Mouse (Mus musculus) frontal cortex, postnatal 14 days (tissue): ENCODE results near the gene Trim12a.
"Not testable (repeated sequence)": the region's sequence is repeated elsewhere in the genome, so short reads cannot be mapped to it uniquely, and the experiment has no call there.

Experiments used
- DNase-seq, 2 experiments: peaks; one replicate each; pipeline ENCODE4 v3.0.0; 2022; ENCODE audit warnings: low spot score in 2 of 2

The Trim12a gene

GRCm38 (mm10) chr7:104315369-104316080, at the start of gene Trim12a:
Gene Trim12a (minus strand): TSS chr7:104315466.
- not testable (repeated sequence) for DNase-seq

GRCm38 (mm10) chr7:104353600-104353967, 38.3 kb upstream of the Trim12a start:
- DNase-seq, result no peak

DNA sequence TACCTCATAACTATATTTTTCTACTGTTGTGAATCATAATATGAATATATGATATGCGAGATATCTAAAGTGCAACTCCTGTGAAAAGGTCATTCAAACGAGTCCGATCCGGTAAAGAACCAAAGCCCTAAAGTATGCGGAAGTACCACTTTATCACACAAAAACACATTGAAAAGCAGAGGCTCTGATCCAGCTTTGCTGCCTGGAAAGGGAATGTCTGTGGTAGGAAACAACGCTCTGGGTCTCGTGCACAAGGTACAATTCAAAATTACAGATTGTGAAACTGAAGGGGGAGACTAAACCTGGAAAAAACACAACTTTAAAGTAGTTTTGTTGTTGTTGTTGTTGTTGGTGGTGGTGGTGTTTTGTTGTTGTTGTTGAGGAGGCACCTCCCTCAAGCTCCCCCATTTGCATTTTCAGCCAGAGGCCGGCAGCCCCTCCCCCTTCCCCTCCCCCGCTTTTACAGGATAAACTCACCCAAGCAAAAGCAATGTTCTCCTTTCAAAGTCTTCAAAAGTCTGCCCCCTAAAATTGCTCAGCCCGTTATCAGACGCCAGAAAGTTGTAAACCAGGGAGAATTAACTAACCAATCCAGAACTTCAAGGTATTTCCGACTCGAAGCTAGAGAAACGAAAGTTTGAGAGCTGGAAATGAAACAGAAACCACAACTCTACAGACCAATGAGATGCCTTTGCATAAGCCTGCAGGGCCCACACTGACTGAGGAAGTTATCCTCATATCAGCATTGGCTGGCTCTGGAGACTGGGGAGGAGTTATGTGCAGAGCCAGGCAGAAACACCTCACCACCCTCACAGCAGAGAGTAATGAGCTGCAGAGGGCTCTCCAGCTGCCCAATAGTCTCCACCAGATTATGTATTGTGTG, 37.7 kb upstream of the Trim12a start, which contains the start of gene Trim12c:
Trim12c (minus strand) TSS at position 646 of the 883 bp plus-strand sequence.
- DNase-seq, result peak in 1 of 2 experiments; percentile 6

- not testable (repeated sequence) for DNase-seq
These were observed 32.8 kb upstream of the Trim12a start for GRCm38 (mm10) chr7:104348043-104348442.

- not testable (repeated sequence) for DNase-seq
These were observed 25.5 kb upstream of the Trim12a start for GRCm38 (mm10) chr7:104340744-104341143.

DNA sequence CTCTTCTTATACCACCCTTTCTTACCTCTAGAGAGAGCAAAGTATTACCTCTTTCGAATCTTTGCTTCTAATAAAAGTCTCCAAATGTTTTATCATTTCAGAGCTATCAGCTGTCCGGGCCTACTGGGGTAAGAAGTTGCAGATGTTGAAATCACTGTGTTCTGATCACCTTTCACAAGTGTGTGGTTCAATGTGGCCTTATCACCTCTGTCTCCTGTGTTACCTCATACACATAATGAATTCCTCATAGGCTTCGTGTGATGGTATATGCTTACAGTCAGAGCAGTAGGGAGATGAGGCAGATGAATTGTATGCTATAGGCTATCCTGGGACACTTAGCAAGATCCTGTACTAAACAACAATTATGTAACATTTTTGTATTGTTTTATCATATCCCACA, 20.3 kb upstream of the Trim12a start:
- DNase-seq, result not testable (repeated sequence)

DNA sequence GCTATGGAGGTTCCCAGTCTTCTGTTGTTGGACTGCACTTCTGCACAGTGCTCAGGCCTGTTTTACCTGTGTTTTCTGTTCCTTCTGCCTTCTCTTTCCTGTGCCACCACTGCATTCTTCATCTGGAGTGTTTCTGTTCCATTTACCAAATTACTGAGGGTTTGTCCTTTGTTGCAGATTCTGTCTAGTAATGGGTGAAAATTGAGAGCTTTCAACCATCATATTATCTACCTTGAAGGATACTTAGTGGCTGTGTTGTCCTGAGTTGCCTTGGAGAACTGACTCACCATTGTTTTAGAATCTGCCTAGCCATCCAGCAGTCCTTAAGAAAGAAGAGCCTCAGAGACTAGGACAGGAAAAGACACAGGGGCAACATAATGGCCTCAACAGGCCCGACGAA, 13.9 kb upstream of the Trim12a start, which contains the start of gene Trim34b:
Trim34b (plus strand) TSS at position 301 of the 400 bp plus-strand sequence.
- not testable (repeated sequence) for DNase-seq

- no peak for DNase-seq
These were observed 6.8 kb upstream of the Trim12a start for GRCm38 (mm10) chr7:104322028-104322427.

DNA sequence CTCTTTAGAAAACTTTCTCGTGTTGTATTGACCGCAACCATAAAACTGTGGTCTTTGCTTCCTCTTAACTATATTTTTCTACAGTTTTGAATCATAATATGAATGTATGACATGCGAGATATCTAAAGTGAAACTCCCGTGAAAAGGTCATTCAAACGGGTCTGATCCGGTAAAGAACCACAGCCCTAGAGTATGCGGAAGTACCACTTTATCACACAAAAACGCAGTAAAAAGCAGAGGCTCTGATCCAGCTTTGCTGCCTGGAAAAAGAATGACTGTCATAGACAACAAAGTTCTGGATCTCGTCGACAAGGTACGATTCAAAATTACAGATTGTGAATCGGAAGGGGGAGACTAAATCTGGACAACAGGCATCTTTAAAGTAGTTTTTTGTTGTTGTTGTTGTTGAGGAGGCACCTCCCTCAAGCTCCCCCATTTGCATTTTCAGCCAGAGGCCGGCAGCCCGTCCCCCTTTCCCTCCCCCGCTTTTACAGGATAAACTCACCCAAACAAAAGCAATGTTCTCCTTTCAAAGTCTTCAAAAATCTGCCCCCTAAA, 391 bp downstream of the Trim12a start:
- no peak for DNase-seq

GRCm38 (mm10) chr7:104291638-104292400, 23.4 kb downstream of the Trim12a start:
- no peak for DNase-seq

GRCm38 (mm10) chr7:104290641-104291040, 24.6 kb downstream of the Trim12a start:
- no peak for DNase-seq

DNA sequence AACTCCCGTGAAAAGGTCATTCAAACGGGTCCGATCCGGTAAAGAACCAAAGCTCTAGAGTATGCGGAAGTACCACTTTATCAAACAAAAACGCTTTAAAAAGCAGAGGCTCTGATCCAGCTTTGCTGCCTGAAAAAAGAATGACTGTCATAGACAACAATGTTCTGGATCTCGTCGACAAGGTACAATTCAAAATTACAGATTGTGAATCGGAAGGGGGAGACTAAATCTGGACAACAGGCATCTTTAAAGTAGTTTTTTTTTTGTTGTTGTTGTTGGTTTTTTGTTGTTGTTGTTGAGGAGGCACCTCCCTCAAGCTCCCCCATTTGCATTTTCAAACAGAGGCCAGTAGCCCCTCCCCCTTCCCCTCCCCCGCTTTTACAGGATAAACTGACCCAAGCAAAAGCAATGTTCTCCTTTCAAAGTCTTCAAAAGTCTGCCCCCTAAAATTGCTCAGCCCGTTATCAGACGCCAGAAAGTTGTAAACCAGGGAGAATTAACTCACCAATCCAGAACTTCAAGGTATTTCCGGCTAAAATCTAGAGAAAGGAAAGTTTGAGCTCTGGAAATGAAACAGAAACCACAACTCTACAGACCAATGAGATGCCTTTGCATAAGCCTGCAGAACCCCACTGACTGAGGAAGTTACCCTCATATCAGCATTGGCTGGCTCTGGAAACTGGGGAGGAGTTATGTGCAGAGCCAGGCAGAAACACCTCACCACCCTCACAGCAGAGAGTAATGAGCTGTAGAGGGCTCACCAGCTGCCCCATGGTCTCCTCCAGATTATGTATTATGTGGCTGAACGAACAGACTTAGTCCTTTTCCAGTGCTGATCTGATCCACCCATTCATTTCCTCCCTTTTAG, 27.5 kb downstream of the Trim12a start, which contains the start of gene Trim5:
Trim5 (minus strand) TSS at position 519 of the 868 bp plus-strand sequence.
- DNase-seq, result not testable (repeated sequence)

GRCm38 (mm10) chr7:104279361-104279760, 35.9 kb downstream of the Trim12a start:
- DNase-seq, result not testable (repeated sequence)

GRCm38 (mm10) chr7:104265335-104265734, 49.9 kb downstream of the Trim12a start:
- not testable (repeated sequence) for DNase-seq

GRCm38 (mm10) chr7:104260380-104260779, 54.9 kb downstream of the Trim12a start:
- not testable (repeated sequence) for DNase-seq
